Mouse (Mus musculus) E14TG2a.4 (cell line): Measurements from ENCODE around the gene Gramd1a.
A peak's percentile ranks its signal among the peaks of the same experiment; 100 is the strongest.

ENCODE experiments used
- H3K27me3 ChIP-seq: 2 replicates; pipeline ENCODE4 v1.6.1; 2014; ENCODE audit warnings: low read length, control low read depth; ENCODE audit not compliant: insufficient read depth
- H3K36me3 ChIP-seq: 2 replicates; pipeline ENCODE4 v1.6.1; 2014; ENCODE audit warnings: low read length, control low read depth; ENCODE audit not compliant: insufficient read depth
- H3K4me1 ChIP-seq: replicated peaks from 2 replicates; pipeline ENCODE4 v1.6.1; 2014; ENCODE audit warnings: low read depth, low read length, control low read depth
- H3K4me3 ChIP-seq: replicated peaks from 2 replicates; pipeline ENCODE4 v1.5.1; 2014; ENCODE audit warnings: mild to moderate bottlenecking, low read length
- H3K9me3 ChIP-seq: 2 replicates; pipeline ENCODE4 v1.6.1; 2014; ENCODE audit warnings: low read length, control low read depth
- CTCF ChIP-seq: conservative IDR thresholded peaks from 2 replicates; pipeline ENCODE4 v1.5.1; 2014; ENCODE audit warnings: low read length
- NANOG ChIP-seq: IDR thresholded peaks from 2 replicates; pipeline ENCODE4 v1.6.1; 2014; ENCODE audit warnings: borderline replicate concordance, low read length, mixed read lengths
- POU5F1 ChIP-seq: IDR thresholded peaks from 2 replicates; pipeline ENCODE4 v1.6.1; 2014; ENCODE audit warnings: low read length, borderline replicate concordance

Gramd1a gene

DNA sequence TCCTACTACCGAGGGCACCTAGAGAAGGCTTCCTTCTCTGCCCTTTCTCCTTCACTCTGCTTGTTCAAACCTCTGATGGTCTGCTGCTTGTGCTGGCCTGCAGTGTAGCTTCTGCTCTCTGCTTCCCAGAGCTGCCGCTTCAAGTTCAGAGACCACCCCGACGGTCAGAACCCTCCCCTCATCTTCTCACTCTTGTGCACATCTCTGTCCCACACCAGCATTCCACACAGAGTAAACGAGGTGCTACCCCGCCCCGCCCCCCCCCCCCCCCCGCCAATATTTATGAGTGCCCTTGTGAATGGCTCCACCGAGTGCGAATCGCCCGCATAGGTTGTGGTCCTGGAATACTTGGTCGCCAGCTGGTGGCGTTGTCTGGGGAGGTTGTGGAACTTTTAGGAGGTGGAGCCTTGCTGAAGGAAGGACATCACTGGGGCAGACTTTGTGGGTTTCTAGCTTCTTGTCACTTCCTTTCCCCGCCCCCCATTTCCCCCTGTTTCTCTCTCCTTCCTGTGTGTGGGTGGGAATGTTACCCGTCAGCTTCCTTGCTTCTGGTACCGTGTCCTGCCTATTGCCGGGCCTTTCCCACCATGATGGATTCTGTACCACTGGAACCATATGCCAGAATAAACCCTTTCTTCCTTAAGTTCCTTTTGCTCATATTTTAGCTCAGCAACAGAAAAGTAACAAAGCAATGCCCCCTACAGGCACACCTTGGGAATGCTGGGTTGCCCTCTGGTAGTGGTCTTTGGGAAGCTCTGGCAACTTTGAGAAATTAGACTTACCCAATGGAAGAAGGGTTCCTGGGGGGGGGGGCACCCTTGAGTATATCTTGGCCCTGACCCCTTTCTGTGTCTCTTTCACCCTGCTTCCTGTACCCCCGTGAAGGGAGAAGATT, 585 bp upstream of the Gramd1a start:
- Histone ChIP-seq H3K36me3 (peaks cover 20% of the 10 kb centered on the region), H3K4me3 (peak overlapping the region; percentile 74), H3K9me3 (no peaks in the 10 kb centered on the region), H3K27me3 (no peaks in the 10 kb centered on the region), H3K4me1 (peaks cover 60% of the 10 kb centered on the region)
- no peak for TF ChIP-seq POU5F1
- TF ChIP-seq CTCF, result peak; percentile 74
- TF ChIP-seq NANOG, result no peak

DNA sequence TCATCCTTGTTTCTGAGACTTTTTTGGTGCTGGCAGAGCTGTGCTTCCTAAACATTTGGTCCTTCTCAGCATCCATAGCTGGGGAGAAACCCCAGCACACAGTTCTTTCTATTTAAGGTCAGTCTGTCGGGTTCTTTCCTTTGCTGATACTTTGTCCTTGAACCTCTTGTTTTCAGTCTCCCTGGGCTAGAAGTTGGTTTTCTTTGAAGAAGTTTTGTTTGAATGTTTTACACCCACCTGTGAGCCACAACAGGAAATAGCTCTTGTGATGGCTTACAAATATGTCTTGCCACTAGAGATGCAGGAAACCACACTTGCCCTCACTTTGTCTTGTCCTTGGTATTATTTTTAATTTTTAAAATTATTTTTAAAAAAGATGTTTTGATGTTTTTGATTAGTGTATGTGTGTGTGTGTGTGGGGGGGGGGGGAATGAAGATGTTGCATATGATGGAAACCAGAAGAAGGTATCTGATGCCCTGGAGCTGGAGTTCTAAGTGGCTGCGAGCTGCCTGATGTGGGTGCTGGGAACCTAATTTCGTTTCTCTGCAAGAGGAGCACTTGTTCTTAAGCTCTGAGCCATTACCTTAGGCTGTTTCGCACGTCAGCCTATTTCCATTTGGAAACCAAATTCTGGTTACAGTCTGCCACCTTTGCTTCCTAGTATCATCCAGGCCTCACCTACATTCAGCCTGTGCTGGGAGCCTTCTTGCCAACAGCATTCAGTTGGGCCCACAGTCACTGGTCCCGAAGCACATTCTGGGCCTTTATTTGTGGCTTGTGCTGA, 2.0 kb downstream of the Gramd1a start:
- Histone ChIP-seq H3K9me3 (no peaks in the 10 kb centered on the region), H3K4me3 (0 out of 2 replicates have a peak overlapping the region, but pooled peaks have one; percentile 13), H3K4me1 (peaks cover 71% of the 10 kb centered on the region), H3K27me3 (no peaks in the 10 kb centered on the region), H3K36me3 (peaks cover 20% of the 10 kb centered on the region)
- TF ChIP-seq NANOG, result no peak
- TF ChIP-seq POU5F1, result no peak
- TF ChIP-seq CTCF, result no peak

DNA sequence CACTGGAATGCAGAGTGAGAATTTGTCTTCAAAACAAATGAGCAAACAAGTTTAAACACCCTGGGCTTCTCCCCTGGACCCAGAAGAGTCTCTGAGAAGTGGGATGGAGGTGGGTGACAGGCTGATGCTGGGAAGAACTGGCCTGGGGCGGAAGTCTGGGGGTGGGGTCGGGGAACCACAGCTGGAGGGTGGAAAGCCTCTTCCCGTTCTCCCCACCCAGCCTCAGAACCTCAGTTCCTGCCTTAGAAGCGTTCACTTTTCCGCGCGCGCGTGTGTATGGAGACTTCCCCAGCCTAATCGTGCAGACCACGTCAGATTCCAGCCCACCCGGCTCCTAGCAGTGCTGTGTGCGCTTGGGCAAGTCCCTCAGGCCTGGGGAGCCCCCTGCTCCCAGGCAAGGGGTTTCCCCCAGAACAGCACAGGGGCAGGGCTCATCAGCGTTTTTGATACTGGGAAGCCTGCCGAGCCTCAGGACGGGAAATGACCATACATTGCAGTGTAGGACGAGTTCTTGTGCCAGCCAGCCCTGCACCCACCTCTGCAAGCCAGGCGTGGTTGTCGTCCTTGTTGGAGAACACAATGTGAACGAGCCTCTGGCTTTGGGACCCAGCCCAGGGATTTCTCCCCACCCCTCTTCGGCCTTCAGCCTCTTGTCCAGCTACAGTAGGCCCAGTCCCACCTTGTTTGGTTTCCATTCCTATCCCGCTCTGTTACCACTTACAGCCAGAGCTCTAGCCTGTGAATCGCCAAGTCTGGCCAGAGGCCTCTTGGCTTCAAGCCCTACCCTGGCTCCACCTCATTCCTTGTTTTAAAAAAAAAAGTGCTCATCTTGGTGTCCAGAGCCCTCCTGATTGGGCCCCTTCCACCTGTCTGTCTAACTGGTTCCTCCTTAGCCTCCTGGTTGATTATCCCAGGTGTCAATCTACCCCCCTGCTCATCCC, 4.1 kb downstream of the Gramd1a start:
- no peaks in the 10 kb centered on the region for H3K27me3 ChIP-seq
- H3K4me1 ChIP-seq, result peaks cover 83% of the 10 kb centered on the region
- H3K36me3 ChIP-seq, result peaks cover 29% of the 10 kb centered on the region
- peak overlapping the region; percentile 87 for H3K4me3 ChIP-seq
- no peaks in the 10 kb centered on the region for H3K9me3 ChIP-seq
- TF ChIP-seq CTCF, result no peak

DNA sequence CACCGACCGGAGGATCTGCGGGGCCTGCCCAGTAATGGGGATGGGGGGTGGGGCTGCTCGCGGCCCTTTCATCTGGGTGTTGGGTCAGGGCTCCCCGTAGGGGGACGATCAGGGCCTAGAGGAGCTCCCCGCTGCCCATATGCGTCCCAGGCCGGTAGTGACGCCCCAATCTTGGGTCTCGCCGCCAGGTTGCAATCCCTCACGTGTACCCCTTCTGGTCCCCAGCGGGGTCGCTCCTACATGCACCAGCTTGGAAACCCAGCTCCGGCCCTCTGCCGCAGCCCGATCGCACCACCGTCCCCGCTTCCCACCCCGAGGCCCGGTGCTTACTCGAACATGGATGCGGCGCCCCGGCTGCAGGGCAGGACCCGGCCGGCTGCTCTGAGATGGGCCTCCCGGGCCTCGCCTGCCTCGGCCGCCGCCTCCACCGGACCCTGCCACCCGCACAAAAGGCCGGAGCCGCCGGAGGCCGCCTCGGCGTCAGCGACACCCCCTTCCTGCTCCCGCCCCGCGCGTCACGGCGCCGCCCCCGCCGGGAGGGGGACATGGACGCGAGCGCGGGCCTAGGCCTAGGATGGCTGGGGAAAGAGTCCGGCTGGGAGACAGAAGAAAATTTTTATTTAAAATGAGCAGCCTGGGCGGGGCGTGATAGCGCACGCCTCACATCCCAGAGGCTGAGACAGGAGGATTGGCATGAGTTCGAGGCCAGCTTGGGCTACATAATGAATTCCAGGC, 5.0 kb downstream of the Gramd1a start:
- peaks cover 32% of the 10 kb centered on the region for H3K36me3 ChIP-seq
- H3K4me3 ChIP-seq, result peak overlapping the region; percentile 87
- H3K4me1 ChIP-seq, result peaks cover 88% of the 10 kb centered on the region
- no peaks in the 10 kb centered on the region for H3K27me3 ChIP-seq
- no peaks in the 10 kb centered on the region for H3K9me3 ChIP-seq
- TF ChIP-seq CTCF (no peak), NANOG (peak; percentile 25; the same call in 1 of the 2 replicates), POU5F1 (no peak)

DNA sequence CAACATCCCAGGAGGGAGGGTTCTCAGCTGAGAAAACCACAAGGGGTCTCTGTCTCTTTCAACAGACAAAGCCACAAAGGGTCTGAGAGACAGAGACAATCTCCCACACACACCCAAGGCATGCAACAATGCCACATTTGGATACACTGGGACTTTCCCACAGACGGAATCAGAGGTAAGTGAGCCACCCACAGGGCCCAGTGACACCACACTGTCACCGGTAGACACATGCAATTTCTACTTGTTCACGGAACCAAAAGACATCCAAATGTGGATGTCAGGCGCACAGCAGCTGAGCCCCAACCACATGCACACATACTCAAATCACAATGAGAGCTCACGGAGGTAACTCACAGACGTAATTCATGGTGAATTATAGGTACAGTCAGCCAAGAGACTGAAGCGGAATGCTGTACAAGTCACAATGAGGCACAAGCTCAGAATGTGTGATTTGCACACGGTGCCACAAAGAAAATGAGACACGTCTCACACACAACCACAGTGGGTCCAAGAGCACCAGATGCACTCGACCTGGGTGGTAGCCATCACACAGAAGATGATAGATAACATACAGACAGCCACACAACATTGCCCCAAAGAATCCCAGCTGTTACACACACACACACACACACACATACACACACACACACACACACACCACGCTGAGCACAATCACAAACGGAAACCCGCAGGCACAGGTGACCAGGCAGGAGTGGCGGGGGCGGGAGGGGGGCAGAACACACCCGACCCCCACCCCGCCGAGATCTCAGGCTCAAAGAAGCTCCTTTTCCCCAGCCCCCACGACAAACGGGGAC, 5.7 kb downstream of the Gramd1a start:
- Histone ChIP-seq H3K4me1 (peaks cover 88% of the 10 kb centered on the region), H3K9me3 (no peaks in the 10 kb centered on the region), H3K27me3 (no peaks in the 10 kb centered on the region), H3K36me3 (peaks cover 32% of the 10 kb centered on the region), H3K4me3 (peak overlapping the region; percentile 87)
- no peak for TF ChIP-seq POU5F1
- no peak for TF ChIP-seq NANOG
- TF ChIP-seq CTCF, result no peak

- TF ChIP-seq NANOG (no peak), POU5F1 (no peak), CTCF (no peak)
- no peaks in the 10 kb centered on the region for H3K27me3 ChIP-seq
- peak overlapping the region; percentile 87 for H3K4me3 ChIP-seq
- H3K4me1 ChIP-seq, result peaks cover 81% of the 10 kb centered on the region
- no peaks in the 10 kb centered on the region for H3K9me3 ChIP-seq
- peaks cover 25% of the 10 kb centered on the region for H3K36me3 ChIP-seq
Measured at GRCm38 (mm10) chr7:31149271-31149670, 6.4 kb downstream of the Gramd1a start.

GRCm38 (mm10) chr7:31148756-31149155, 6.9 kb downstream of the Gramd1a start:
- Histone ChIP-seq H3K4me3 (peak overlapping the region; percentile 87), H3K27me3 (no peaks in the 10 kb centered on the region), H3K9me3 (no peaks in the 10 kb centered on the region), H3K4me1 (peaks cover 76% of the 10 kb centered on the region), H3K36me3 (peaks cover 20% of the 10 kb centered on the region)
- TF ChIP-seq CTCF (no peak), NANOG (no peak), POU5F1 (no peak)
